Mouse (Mus musculus) layer of hippocampus, postnatal 25 days (tissue): Measurements from ENCODE around the gene Lrrc61. TPM values are rescaled to one million over a fixed set of nuclear protein-coding genes. Genes with fewer than 3 reads are reported as not detected.

Experiments used
- DNase-seq, 2 experiments: peaks; one replicate each; pipeline ENCODE4 v3.0.0; 2022; ENCODE audit warnings: mixed read lengths in 2 of 2, low spot score in 1 of 2; ENCODE audit errors: extremely low spot score in 1 of 2
- total RNA-seq, 2 experiments: library from RNA; stranded (reverse); gene quantifications; 2 replicates each; pipeline ENCODE4 v1.2.3; 2021

Gene Lrrc61
- total RNA-seq, 2 experiments from 2014 or later, result 34.8 to 39.0 TPM

DNA sequence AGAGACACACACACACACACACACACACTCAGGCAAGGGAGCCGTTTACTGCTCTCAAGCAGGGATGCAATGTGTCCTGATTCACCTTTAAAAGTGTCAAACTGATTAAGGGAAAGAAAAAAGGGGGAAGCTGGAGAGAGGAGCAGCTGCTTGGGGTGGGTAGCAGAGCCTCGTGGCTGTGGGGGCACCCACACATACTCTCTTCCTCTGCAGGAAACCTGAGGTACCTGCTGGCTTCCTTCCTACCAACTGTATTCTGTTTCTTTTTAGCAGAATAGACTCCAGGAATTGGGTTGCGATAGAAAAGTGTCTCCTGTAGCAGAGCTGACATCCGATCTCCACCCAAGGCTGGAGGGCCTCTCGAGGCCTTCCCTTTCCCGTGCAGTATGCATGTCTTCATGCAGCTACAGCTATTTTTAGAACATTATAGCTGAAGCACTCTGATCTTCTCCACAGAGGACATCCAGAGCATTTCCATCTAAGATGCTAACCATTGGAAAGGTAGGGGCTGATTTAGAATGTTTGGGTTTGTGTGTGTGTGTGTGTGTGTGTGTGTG lies 34.7 kb downstream of the Lrrc61 start, which contains the start of gene Gm45021:
Gene Gm45021, plus strand, starts transcription at position 417 of the 557 bp plus-strand sequence.
- no peak for DNase-seq

DNA sequence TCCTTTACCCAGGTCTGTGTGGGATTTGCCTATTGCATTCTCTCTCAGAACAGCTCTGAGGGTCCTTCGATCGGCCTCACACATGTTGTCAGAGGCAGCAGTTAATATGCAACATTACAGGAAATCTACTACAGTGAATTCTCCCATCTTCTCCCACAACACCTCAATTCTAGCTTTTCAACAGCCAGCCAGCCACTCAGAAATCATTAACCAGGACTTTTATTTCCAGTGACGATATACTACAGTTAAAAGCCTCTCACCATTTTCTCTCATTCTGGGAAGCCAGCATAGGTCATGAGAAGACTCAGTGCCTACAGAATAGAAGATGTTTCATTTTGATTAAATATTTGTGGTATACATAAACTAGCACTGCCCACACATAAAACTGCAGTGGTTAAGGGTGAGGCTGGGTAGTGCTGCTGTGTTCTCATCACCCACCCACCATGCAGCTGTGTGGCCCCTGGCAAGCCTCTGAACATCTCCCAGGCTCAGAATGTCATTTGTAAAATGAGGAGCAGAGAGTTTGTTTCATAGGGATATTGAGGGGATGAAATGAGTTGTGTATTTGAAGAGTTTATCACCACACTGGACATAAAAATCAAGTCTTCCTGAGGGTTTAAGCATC lies 36.7 kb downstream of the Lrrc61 start:
- no peak for DNase-seq

DNA sequence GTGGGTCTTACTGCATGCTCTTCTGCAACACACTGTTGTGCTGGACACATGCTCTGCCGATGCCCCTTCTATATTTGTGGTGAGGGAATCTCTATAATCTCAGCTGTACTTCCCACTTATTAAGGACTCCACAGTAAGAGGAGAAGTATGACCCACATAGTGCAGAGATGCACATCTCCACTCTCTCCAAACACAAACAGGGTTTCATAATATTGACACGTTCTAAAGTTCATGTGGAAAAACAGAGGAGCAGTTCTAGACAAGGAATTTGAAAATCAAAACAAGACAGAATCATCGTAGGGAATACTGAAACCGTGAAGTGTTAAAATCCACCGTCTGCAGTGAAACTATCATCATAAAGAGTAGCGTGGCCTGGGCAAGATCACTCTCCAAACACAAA lies 37.3 kb downstream of the Lrrc61 start:
- DNase-seq, result no peak

DNA sequence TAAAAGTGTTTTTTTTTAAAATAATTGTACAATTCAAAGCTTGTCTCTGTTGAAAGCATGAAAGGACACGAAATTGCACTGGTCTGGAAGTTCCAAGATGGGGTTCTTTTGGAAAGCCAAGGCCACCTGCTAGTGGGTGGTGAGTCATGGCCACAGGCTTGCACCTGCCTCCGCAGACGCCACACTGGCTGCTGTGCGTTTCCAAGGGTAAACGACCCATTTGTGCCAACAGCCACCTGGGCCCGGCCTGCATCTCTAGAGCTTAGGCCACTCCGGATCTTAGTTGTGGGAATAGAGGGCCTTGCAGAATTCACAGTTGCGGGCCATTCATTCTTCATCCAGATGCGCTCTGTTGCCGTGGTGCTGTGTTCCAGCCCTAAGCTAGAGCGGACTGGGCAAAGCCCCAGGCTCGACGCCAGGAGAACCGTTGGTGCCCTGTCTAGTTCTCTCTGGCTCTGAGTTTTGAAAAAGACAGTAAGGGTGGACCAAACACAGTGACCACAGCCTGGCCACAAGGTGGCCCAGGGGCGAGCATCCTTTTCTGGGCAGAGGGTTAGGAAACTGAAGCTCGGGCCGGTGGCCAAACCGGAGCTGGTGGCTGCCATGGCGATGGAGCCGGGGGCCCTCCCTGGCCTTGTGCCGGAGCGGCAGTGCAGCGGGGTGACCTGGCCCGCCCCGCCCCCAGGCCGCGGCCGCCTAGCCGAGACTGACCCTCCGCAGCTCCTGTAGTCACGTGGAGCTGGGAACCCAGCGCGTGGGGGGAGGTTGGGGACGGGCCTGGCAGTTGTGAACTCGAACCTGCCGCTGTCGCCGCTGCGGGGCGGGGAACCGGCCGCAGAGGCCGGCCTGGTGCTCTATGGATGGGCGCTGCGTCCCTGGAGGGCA lies 38.8 kb downstream of the Lrrc61 start, which contains the start of the genes Repin1 and Gm44965:
Gene Repin1, plus strand, starts transcription at position 726 of the 885 bp plus-strand sequence.
Gene Gm44965, plus strand, starts transcription at position 784 of the 885 bp plus-strand sequence.
- DNase-seq, result peak; percentile 87 to 91

DNA sequence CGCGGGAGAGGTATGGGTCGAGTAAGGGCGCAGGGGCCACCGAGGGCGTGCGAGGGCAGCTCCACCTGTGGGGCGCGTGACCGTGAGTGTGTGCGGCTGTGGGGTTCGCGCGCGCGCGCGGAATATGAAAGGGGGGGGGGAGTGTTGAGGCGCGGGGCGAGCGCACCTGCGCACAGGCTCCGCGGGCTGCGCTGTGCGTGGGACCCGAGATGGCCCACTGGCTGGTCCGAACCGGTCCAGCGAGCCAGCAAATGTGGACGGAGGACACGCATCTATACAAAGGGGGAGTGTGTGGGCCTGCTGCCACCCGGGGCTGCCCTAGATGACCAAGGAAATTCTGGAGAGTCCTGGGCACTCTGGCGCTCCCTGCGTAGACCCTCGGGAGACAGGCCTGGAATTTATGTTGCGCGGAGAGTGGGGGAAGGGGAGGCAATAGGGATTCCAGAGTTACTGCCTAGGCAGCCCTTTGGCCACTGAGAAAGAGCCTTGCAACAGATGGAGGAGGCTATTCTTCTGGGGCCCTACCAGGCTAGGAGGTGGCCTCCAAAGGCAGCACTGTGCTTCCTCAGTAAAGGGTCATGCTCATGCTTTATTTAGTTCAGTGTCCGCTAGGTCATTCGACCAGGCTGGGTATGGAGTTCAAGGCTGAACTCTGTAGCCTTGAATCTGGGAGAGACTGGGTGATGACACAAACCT lies 39.6 kb downstream of the Lrrc61 start:
- DNase-seq, result no peak

DNA sequence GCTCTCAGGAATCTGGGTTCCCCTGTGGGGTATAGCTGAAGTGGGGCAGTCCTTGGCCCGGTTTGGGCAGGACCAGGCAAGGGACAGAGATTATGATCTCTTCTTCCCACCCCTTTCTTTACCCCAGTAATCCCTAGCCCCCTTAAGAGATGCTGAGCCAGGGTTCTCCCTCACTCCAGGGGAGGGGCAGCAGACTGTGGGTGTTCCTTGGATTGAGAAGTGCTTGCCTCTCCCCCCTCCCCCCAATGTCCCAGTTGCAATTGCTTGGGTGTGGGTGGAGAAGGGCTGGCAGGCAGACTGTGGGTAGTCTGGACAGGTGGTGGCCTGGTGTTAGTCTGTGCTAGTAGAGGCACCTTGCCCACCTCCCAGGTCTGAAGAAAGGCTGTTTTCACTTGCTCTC lies 40.7 kb downstream of the Lrrc61 start:
- no peak for DNase-seq

DNA sequence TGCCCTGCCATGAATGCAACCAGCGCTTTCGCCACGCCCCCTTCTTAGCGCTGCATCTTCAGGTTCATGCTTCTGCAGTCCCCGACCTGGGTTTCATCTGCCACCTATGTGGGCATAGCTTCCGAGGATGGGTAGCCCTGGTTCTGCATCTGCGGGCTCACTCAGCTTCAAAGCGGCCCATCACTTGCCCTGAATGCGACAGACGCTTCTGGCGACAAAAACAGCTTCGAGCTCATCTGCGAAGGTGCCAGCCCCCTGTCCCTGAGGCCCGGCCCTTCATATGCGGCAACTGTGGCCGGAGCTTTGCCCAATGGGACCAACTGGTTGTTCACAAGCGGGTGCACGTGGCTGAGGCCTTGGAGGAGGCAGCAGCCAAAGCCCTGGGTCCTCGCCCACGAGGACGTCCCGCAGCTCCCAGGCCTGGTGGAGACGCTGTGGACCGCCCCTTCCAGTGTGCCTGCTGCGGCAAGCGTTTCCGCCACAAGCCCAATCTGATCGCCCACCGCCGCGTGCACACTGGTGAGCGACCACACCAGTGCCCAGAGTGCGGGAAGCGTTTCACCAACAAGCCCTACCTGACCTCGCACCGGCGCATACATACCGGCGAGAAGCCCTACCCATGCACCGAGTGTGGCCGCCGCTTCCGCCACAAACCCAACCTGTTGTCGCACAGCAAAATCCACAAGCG lies 42.1 kb downstream of the Lrrc61 start:
- no peak for DNase-seq

DNA sequence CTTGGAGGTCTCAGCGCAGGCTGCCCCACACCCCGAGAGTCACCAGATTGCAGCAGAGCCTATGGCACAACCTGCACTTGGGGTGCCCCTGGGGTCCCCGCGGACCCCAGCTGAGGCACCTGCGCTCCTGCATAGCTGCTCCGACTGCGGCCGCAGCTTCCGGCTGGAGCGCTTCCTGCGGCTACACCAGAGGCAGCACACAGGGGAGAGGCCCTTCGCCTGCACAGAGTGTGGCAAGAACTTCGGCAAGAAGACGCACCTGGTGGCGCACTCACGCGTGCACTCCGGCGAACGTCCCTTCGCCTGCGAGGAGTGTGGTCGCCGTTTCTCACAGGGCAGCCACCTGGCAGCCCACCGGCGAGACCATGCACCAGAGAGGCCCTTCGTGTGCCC lies 42.6 kb downstream of the Lrrc61 start:
- no peak for DNase-seq

DNA sequence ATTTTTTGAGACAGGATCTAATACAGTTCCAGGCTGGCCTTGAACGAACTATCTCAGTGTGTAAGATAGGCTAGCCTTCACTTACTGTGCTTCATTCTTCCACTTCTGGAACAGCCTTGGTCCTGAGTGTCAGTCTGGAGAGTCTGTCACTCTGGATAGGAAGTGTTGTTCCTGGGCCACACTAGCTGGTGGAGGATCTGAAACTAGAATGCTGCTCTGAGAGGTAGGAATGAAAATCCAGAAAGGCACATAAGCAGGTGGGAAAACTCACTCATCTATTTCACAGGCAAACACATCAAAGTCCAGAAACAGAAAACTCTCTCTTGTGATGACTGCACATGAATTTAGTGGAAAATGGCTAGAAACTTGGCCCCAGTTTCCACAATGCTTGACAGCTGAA lies 46.0 kb downstream of the Lrrc61 start:
- no peak for DNase-seq

DNA sequence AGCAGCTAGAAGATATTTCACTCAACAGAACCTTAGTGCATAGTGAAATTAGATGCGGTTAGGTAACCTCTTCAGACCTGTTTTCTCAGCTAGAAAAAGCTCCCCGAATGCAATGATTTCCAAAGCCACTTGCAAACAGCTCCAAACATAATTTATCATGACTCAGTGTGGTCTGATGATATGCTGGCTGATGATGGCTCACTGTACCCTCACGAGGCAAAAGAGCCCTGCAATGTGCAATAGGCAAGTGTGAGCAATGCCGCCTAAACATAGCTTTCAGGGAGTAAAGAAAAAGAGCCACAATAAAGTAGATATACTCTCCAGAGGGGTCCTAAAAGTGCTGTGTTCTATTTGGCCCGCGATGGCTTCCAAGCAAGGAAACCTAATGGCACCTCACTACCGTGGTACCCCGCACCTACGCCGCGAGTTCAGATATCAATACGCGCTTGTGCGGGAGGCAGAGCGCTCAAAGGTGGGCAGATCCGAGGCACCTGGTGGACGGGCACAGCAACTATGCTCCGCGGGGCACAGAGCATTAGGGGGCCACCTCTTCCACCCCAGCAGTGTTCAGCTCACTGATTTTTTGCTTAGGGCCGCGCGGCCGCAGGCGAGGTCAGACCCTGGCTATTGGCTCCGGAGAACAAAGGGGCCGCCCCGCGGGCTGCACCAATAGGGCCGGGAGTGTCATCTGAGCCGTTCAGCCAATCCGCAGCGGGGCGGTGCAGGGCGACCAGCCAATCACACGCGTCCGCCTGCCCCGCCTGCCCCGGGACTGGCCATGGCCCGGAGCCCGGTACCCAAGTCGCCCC lies 46.9 kb downstream of the Lrrc61 start, which contains the start of gene Zfp775:
Gene Zfp775, plus strand, starts transcription at position 793 of the 809 bp plus-strand sequence.
- DNase-seq, result peak; percentile 88 to 94

DNA sequence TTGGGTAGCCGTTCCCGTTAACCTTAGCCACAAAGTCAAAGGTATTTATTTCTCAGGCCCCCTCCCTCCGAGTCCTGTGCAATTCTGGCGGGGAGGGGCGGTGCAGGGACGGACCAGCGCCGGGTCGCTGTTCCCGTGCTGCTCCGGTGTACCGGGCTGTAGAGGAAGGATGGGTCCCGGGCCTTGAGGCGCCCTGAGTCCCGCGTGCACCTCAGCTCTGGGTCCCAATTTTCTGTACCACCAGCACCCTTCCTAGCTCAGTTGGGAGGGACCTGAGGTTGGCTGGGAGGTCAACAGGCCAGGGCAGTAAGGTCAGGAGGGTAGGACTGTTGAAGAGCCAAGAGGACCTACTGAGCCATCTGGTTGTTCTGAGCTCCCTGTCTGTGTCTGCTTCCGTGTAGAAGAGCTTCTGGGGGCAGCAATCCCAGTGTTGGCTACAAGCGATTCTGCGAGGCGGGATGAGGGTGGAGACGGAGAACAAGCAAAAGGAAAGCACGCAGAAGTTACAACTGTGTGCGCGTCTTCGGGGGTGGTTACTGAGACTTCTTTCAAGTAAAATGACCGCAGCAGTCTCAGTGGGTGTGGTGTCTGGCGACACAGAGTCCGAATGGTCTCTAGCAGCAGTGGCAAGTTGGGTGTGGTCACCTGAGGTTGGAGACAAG lies 47.6 kb downstream of the Lrrc61 start:
- DNase-seq, result peak in 1 of 2 experiments; percentile 47

DNA sequence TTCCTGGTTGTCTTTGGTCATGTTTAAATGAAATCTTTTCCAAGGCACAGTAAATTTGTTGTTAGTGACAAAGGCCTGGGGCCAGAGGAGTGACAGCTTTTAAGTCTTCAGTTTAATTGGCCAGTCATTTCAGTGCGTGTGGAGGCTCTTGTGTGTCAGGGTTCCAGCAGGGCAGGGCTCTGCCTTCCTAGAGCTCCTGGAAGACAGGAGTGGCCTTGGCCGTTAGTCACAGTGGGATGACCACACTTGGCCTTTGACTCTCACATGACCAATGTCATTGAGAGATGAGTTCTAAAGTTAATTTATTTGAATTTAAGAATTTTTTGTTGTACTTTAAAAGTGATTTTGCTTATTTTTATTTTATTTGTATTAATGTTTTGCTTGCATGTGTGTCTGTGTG lies 53.5 kb downstream of the Lrrc61 start:
- no peak for DNase-seq

DNA sequence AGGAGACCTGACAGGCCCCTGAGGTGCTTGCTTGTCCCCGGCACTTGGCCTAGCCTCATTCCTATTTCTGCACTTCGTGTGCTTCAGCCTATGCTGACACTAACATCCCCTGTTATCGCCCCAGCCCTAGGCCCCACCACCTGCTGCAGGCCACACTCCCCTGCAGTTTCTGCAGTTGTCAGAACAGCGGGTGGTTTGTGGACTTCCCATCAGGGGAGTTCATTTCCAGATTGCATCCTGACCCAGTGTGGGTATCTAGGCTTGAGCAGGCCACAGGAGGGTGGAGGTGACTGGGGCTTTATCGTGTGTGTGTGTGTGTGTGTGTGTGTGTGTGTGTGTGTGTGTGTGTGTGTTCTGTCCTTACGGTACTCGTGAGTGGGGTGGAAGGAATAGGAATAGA lies 54.9 kb downstream of the Lrrc61 start:
- DNase-seq, result no peak

DNA sequence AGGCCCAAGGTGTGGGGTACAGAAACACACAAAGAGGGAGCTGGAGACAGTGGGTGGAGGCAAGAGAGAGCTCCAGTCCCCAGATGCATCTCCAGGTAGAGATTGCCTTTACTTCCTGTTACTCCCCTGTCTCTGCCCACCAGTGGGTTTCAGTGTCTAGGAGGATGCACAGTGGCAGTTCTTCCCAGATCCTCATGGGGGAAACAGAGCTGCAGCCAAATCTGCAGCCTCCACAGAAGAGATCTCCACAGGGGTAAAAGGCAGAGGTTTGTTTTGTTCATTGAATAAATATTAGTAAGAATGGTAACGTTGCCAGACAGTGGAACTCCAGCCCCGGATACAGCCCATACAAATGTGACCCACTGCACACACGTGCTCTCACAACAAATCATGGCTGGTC lies 56.1 kb downstream of the Lrrc61 start:
- no peak for DNase-seq

DNA sequence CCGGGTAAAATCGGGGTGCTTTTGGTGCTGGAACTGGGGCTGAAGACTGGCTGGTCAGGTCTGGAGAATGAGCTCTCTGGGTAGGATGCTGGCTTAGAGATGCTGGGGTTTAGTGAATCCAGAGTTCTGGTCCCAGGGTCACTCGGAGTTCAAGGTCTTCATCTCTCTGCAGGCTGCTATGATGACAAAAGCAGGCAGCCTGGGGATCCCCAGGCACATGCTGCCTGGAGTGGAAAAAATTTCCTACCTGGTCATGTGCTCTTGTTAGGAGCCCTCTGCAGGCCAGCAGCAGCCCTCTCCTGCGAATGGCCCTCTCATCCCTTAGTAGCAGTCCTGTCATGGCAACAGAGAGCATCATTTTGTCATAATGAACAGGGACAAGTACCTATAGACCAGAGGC lies 58.9 kb downstream of the Lrrc61 start:
- DNase-seq, result no peak

DNA sequence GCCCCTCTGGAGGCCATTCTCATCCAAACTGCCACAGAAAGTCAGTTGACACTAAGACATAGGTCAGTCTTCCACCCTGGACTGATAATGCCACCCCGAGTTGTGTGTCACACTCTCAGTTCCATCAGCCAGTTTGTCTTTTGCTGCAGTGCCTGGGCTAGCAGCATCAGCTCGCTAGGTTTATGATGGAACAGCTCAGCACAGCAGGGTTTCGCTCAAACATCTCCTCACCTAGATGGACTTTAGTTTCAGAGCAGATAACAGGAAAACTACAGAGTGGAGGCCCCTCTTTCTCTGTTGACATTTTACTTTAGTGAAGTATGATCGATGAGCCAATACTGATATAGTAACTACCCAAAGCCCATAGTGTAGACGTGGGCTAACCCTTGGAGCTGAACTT lies 60.2 kb downstream of the Lrrc61 start:
- DNase-seq, result no peak

DNA sequence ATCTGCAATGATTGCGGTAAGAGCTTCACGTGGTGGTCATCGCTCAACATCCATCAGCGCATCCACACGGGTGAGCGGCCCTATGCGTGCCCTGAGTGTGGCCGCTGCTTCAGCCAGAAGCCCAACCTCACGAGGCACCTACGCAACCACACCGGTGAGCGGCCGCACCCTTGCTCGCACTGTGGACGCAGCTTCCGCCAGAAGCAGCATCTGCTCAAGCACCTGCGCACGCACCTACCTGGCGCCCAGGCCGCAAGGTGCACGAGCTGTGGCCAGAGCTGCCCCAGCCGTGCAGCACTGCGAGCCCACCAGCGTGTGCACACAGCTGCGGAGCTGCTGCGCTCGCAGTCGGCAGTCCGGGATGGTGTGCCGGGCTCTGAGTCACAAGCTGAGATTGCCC lies 65.4 kb downstream of the Lrrc61 start:
- DNase-seq, result no peak
